Mouse (Mus musculus) spleen, adult 12 weeks (tissue): ENCODE measurements around the gene Afmid.
"Not testable (repeated sequence)": the region's sequence is repeated elsewhere in the genome, so short reads cannot be mapped to it uniquely, and the experiment has no call there.

Experiments
- DNase-seq: peaks from one replicate; pipeline ENCODE4 v3.0.0; 2022; ENCODE audit warnings: low spot score

Gene Afmid

DNA sequence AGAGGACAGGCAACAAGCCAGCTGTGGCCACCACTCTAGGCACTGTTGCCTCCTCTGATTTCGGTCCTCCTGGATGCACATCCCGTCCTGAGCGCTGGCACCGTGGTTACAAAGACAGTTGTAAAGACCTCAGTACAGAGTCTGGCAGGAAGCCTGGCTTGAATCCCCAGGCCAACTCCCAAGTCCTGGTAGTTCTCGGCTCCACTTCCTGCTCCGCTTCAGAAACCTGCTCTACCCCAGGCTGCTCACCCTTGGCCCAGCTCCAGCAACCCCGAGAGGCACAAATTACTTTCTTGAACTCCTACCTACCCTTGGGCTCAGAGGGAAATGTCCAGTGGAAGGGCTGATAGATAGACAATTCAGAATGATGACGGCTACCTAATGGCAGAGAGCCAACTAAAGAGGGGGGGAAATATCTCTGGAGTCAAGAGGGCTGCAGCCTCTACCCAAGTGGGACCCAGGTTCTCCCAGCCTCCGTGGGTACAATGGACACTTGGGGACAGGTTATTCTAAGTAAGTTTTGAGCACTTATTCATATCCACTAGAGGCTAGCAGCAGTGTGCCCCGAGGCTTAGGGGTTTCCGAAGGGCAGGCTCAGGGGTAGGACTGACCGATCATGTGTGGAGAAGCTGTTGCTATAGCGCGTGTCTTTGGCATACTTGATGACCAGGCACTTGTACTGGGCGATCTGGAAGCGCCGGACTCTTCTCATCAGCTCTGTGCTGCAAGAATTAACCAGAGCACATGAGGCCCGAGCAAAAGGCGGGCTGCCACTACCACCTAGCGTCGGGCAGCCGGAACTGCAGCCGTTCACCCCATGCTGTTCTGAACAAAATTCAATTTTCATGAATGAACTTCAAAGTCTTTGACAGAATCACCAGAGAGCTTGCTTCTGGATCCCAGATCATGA is 1.4 kb upstream of the Afmid start:
- peak; percentile 81 for DNase-seq

DNA sequence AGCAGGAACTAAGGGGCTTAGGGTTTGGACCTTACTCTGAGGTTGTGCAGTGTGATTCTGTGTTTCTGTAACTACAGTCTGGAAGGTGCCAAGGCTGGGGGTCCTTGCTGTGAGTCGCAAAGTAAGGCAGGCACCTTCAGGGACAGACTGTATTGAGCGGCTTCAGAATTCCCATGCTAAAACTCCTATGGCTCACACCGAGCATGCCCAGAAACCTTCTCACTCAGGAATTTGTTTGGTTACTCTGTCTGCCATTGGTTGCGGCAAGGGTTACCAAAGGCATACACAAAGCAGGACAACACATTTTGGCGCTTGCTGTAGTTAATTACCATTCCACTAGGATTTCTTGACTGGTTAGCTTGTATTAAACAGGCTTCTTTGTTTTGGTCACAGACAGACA is 440 bp downstream of the Afmid start:
- DNase-seq: no peak

DNA sequence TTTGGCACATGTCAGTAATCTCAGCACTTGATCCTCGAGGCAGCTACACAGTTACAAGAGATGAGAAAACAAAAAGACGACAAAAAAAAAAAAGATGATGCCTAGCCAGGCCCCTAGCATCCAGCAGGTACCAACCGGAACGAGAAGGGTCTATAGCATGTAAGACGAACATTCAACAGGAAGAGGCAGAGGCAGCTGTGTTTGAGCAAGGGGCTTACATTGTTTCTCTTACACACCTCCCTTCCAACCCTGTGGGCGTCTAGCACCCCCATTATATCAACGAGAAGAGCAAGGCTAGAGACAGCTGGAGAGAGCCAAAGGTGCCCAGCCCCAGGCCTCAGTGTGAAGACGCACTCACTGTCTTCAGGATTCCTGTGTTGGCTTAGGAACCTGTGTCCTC is 1.2 kb downstream of the Afmid start:
- no peak for DNase-seq

DNA sequence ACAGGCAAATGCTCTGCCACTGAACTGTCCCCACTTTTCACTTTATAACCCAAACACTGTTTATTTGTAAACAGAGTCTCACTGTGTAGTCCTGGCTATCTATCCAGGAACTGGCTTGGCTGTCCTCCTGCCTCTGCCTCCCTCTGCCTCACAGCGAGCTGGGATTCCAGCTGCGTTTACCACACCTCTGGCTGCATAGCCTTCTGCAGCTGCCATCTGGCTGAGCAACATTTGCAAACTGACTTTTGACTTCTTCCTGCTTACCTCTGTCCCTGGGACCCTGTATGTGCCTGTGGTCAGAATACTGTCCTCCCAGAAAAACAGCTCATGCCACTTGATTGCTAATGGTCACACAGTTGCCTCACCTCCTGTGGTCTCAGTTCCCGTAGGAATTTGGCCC is 1.7 kb downstream of the Afmid start:
- no peak for DNase-seq

DNA sequence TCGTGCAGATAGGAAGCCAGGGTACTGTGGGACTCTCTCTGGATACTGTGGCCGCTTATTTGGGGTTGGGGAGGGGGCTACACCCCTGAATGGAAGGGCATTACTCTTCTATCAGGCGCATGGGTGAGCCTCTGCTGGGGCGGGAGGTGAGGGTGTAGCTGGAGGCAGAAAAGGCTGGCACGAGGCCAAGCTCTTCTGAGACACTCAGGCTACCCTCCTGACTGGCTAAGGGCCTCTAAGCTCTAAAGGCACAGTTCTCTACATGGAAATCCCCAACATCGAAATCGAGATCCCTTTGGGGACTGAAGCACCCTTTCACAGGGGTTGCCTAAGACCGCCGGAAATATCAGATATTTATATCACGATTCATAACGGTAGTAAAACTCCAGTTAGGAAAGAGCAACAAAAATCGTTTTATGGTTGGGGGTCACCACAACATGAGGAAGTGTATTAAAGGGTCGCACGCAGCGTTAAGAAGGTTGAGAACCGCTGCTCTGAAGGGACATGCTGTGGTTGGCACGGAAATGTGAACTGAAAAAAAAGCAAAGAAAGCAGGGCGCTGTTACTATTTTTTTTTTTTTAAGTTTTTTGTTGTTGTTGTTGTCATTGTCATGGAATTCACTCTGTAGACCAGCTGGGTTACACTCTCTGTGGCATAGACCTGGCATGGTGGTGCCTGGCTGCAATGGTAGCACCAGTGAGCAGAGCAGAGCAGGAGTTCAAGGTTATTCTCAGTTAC is 2.6 kb downstream of the Afmid start:
- DNase-seq: peak; percentile 75

DNA sequence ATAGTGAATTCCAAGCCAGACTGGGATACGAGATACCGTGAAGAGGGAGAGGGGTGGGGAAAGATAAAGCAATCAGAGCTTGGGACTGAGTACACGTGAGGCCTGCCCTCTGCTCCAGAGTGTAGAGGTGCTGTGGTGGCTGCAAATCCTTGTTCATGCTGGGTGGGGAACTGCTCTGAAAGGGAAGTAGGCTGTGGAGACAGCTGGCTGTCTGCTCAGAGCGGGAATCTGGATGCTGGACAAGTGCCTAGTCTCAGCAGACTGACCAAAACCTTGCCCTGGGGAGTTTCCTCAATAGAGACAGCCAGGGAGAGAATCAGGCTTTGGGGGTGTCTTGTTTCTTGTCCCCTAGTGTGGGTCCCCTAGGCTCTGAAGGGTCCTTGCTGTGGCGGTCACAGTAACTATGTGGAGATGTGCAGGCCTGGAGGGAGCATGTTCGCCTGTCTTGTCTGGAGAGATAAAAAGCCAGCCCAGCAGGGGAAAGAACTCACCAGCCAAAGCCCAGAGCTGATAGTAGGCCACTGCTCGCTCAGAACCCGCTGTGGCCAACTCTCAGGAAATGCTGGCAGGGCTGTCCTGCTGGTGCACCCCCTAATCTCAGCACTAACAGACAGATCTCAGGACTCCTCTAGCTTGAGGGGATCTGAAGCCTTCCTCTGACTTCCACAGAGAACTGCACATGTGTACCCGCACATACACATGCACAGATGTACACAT is 3.3 kb downstream of the Afmid start:
- DNase-seq: peak; percentile 51

DNA sequence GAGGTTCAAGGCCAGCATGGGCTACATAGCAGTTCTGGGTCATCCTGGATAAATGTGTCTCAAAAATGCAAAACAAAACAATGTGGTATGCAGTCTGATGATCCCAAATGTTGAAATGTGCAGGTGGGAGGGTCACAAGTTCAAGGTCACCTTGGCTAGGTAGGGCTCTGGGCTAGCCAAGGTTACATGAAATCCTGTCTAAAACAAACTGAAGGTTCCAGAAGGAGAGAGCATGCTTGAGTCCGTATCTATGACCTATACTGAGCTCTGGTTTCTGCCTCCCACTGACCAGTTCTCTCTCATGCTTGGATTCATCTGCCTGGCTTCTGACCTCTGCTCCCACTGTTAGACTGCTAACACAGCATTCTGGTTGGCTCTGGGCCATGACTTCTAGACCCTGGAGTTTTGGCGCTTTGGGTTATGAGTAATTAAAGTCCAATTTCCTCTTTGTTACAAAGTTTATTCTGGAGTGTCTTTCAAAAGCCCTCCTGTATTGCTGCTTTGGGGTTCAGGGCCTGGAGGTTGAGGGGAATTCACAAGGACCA is 4.0 kb downstream of the Afmid start:
- DNase-seq: no peak

DNA sequence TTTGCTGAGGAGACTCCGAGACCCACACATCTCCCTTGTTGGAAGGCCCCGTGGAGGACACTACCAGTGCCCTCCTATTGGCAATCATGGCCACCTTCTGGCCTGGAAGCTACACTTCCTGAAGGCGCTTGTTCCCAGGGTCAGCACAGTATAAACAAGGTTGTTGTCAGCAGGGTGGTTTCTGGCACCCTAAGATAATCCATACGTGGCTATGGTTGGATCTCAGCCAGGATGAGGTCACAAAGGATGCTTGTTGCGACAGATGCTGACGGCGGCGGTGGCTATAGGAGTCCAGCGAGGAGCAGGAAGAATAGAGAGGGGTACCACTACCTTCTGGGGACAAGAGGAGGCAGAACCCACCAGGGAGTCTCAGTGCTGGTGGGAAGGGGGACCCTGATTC is 4.7 kb downstream of the Afmid start:
- peak; percentile 78 for DNase-seq

DNA sequence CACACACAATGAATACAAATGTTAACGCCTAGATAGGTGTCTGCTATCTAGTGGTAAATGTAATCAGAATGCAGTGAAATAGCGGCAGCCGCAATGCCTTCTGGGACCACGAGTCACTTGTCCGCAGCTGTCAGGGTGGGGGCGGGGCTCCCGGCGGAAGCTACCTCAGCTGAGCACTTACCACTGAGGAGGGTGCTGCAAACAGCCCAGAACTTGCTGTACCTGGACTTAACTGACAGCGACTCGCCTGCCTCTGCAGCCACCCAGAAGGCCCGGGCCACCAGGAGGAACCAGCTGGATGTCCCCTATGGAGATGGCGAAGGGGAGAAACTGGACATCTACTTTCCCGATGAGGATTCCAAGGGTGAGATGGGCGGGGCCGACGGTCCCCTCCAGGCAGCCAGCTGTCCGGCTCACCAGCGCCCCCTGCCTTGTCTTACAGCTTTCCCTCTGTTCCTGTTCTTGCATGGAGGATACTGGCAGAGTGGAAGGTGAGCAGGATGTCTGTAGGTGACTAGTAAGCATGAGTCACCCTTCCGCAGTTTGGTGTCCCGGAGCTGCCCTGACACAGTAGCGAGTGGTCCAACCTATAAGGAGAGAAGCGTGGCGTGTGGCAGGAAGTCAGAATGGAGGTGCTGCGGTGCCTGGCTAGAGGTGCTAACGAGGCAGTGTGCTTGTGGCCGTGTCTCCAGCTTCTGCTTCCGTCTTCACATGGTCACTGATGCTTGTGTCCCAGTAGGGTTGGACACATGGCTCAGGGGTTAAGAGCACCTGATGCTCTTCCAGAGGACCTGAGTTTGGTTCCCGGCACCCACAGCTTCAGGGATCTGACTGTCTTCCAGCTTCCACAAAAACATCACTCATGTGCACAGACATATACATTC is 6.6 kb downstream of the Afmid start:
- peak; percentile 95 for DNase-seq

DNA sequence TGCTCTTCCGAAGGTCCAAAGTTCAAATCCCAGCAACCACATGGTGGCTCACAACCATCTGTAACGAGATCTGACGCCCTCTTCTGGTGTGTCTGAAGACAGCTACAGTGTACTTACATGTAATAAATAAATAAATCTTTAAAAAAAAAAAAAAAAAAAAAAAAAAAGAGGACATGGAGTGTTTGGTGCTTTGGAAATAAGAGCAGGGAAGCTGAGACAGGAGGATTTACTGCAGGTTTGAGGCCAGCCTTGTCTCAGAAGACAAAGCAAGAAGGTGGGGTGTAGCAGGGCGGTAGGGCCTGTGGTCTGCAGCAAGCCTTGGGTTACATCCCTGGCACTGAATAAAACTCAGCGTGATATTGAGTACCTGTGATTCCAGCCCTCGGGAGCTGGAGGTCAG is 7.8 kb downstream of the Afmid start:
- not testable (repeated sequence) for DNase-seq

DNA sequence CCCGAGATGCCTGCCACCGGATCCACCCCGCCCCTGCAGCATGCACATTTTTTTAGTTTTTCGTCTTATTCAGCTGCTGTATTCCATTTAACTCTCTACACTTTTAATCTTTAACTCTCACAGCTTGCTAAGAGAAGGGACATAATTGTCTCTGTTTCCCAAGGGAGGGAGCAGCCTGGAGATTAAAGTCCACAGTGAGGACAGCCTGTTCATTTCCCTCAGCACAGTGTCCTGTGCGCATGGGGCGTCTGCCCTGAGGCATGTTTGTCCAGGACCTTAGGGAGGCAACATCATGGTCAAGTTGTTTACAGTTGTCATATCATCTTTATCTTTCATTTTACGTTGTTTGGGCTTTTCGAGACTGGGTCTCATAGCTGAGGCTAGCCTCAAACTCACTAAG is 8.4 kb downstream of the Afmid start:
- no peak for DNase-seq

DNA sequence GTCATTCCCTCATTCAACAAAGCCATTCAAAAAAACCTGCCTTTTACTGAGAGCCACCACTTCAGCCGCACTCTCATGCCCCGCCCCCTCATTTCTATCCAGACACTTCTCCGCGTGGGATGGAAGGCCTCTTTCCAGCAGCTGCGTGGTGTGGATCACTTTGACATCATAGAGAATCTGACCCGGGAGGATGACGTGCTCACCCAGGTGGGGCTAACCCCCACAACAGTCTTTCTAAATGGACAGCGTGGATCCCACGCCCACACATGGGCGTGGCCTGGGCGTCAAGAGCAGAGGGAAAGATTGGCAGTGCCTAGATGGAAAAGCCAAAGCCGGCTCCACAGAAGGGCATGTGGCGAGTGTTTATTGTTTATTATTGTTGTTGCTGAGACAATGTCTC is 10.6 kb downstream of the Afmid start:
- DNase-seq: peak; percentile 58

DNA sequence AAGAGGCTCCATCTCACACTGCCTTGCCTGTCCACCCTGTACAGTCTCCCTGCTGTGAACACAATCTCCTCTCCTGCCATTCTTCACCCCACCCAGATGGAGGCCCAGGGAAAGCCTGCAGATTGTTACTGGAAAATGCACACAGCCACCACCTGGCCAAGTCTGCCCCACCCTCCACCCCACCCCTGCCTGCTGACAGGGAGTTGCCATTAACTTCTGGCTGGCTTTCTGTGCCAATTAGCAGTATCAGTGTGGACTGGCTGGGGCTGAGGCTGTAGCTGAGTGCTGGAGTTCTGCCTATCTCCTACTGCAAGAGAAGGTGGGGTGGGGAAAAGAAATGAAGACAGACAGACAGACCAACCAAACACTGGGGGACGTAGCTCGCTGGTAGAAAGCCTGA is 12.8 kb downstream of the Afmid start:
- peak; percentile 65 for DNase-seq

DNA sequence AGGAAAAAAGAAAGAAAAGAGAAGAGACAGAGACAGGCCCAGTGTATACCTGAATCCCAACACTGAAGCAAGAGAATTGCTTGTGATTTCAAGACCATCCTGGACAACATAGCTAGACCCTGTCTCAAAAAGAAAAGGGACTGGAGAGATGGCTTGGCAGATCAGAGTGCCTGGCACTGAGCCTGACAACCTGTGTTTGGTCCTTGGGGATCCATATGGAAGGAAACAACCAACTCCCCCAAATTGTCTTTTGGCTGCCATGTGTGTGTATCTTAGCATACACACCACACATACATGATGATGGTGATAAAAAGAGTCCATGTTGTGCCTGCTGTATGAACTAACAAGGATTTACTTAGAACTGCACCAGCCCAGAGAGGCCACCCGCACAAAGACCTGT is 13.3 kb downstream of the Afmid start:
- no peak for DNase-seq

DNA sequence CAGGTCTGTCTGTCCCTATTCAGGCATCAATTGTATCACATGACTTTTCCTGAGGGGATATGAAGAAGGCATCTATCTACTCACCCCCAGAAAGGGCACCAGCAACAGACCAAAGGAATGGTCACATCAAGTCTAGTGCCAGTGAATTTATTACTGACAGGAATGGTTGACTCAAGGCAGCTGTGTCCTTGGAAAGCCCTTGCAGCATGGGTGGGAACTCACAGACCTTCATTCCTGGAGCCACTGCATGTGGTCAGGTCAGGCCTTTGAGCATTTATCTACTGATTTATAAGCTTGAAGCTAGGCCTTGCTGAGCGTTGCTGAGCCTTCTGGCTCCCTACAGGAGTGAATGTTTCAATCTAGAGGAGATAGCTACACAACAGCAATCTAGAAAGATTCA is 15.2 kb downstream of the Afmid start:
- DNase-seq: no peak

DNA sequence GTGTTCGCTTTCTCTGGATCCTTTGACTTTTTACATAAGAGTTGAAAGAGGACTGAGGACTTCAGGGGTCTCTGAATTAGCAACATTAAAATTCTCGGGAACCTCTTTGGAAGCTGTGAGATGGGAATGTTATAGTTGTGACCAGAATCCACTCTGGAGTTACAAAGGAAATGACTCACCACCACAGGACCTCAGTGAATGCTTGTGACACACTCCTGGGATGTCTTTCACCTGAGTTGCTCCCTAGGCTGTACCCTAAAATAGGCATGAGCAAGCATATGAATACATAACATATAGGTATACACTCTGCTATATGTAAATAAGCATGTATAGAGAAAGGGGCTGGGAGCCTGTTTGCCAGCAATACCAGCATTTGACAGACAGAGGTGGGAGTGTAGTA is 17.7 kb downstream of the Afmid start:
- no peak for DNase-seq

DNA sequence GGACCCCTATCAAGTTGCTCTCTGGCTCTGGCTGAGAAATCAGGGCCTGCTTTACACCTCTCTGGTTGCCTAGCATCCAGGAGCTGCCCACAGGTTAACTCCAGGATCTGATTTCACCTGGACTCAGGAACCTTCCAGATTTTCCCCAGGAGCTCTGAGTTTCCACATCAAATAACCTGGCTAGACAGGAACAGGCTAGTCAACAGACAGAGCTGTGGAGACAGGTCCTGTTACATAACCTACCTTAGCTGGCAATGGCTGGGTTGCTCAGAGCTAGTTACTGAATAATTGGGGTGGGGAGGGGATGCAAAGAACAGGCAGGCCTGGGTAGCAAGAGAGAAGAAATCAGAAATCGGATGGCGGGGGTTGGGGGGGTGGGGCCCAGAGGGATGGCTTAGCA is 19.3 kb downstream of the Afmid start:
- DNase-seq: no peak

DNA sequence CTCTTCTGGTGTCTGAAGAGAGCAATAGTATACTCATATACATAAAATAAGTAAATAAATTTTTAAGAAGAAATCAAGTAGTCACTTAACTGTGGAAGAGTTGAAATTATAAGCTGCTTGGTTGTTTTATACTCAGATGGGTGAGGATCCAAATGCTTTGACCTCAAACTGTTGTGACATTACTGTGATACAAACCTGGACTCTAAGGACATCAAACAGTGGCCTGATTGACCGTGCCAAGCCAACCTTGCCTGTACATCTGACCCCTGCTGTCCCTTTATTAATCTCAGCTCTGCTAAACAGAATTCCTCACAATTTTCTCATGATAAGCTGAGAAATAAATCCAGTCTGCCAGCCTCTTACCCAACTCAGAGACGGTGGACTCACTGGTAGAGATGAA is 19.9 kb downstream of the Afmid start:
- no peak for DNase-seq

DNA sequence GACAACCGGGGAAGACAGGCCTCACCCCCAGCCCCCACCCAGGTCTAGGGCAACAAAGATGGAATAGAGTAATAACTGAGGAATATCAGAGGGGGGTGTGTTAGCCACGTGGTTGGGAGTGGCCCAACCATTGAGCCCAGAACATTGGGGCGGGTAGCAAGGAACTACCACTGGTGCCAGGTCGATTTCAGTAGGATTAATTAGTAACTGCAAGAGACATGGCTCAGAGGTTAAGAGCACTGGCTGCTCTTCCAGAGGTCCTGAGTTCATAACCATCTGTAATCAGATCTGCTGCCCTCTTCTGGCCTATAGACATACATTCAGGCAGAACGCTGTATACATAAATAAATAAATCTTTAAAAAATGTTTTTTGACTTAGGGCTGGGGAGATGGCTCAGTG is 20.9 kb downstream of the Afmid start:
- DNase-seq: no peak

DNA sequence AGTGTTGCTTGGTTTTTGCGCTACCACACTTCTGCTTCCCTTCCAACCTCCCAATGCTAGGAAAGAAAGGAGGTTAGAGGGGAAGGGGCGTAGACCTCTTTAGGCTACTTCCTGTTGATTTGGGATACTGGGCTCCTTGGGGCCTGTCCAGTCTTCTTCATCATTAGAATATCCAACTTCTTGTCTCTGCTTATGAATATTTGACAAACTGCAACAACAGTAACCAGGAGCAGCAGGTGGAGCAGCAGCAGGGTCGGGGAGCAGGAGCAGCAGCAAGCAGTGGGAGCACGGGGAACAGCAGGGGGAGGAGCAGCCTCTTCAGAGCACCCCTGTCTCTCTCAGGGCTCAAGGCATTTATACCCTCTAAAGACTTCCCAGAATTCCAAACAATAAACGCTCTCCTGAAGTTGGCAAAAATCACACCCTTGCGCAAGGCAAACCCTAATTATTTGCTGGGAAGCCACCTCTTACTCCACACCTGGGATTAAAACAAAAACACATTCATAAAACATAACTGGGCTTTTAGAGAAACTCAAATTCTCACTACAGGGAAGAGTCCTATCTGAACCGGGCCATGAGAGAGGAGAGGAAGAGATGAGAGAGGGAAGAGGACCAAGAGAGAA is 22.0 kb downstream of the Afmid start:
- DNase-seq: no peak
